In genomic region chr10:127205373-127205772, GRCm38 (mm10) we compare ENCODE assay signal across 15 mouse cellular contexts. TPM values are rescaled to one million over a fixed set of nuclear protein-coding genes. Genes with fewer than 3 reads are reported as not detected.
DNase-seq lines count a peak whose midpoint lies in the region; ATAC-seq and TF ChIP-seq lines count a peak whose summit lies in the region.
"Had no signal": no experiment of that assay in that cellular context is flagged by ENCODE, and none has a peak within 500 bp of the region (broad histone marks: within the 10 kb centered on the region; RNA-seq: fewer than 3 reads in every experiment).

No protein-coding gene starts in this region.

- H3K9ac ChIP-seq in heart, embryonic 12.5 days: no peak overlapping the region
- peak overlapping the region; percentile 52 for H3K9ac ChIP-seq in MEL (ENCODE audit: control insufficient read depth, low read depth, low read length, poor library complexity, severe bottlenecking)
- peak overlapping the region; percentile 71 for H3K9ac ChIP-seq in liver, embryonic 16.5 days (ENCODE audit: low read depth, low read length)
- H3K9ac ChIP-seq: forebrain, embryonic 15.5 days; hindbrain, embryonic 15.5 days had no signal

- H3K79me2 ChIP-seq in MEL (ENCODE audit: control insufficient read depth, insufficient read depth, low read length, poor library complexity): peaks cover 21% of the 10 kb centered on the region

- no peak for TF ChIP-seq RAD21 in MEL (IDR thresholded peaks at IDR 0.05; ENCODE audit: low read depth, low read length)

- DNase-seq in heart, postnatal 4 days: no peak
- peak; percentile 92 for DNase-seq in MEL (ENCODE audit: low read depth, low spot score)
- no peak for DNase-seq in right cerebral cortex, adult 2 months (ENCODE audit: low spot score in 2 of 2)
- no peak for DNase-seq in neural tube, embryonic 10.5 days (ENCODE audit: extremely low spot score, low spot score)
- DNase-seq: adrenal gland, postnatal 14 days; cerebellum, postnatal 25 days; gastrocnemius, adult 2 months had no signal

- H3K27me3 ChIP-seq in heart, embryonic 12.5 days (replicated peaks): no peaks in the 10 kb centered on the region
- H3K27me3 ChIP-seq in MEL (ENCODE audit: control insufficient read depth in 1 of 2, insufficient read depth in 2 of 2, low read length in 2 of 2): no peaks in the 10 kb centered on the region
- no peaks in the 10 kb centered on the region for H3K27me3 ChIP-seq in liver, embryonic 16.5 days (ENCODE audit: control insufficient read depth, insufficient read depth, low read depth, low read length)
- H3K27me3 ChIP-seq: forebrain, embryonic 15.5 days; hindbrain, embryonic 15.5 days had no signal

- H3K9me3 ChIP-seq in heart, embryonic 12.5 days (replicated peaks): no peaks in the 10 kb centered on the region
- no peaks in the 10 kb centered on the region for H3K9me3 ChIP-seq in MEL (replicated peaks; ENCODE audit: insufficient read depth, low read length)
- H3K9me3 ChIP-seq in liver, embryonic 16.5 days (replicated peaks; ENCODE audit: control insufficient read depth, low read length): no peaks in the 10 kb centered on the region
- H3K9me3 ChIP-seq: forebrain, embryonic 15.5 days; hindbrain, embryonic 15.5 days had no signal

- peak overlapping the region; percentile 15; the same call in 1 of the 2 replicates for H3K4me2 ChIP-seq in heart, embryonic 12.5 days
- peak overlapping the region; percentile 67 for H3K4me2 ChIP-seq in liver, embryonic 16.5 days (ENCODE audit: low read depth, low read length)
- H3K4me2 ChIP-seq: forebrain, embryonic 15.5 days; hindbrain, embryonic 15.5 days; midbrain, embryonic 11.5 days had no signal

- peak overlapping the region; percentile 54 for H3K27ac ChIP-seq in heart, embryonic 12.5 days (ENCODE audit: poor library complexity, severe bottlenecking)
- peak overlapping the region; percentile 94 for H3K27ac ChIP-seq in MEL (ENCODE audit: control insufficient read depth, low read depth, low read length)
- H3K27ac ChIP-seq in liver, embryonic 16.5 days (ENCODE audit: low read length): peak overlapping the region; percentile 99
- H3K27ac ChIP-seq: forebrain, embryonic 15.5 days; gastrocnemius, adult 2 months; hindbrain, embryonic 15.5 days had no signal

- H3K4me1 ChIP-seq in heart, embryonic 12.5 days (replicated peaks): peaks cover 12% of the 10 kb centered on the region
- peaks cover 28 to 36% of the 10 kb centered on the region in 2 experiments for H3K4me1 ChIP-seq in MEL (ENCODE audit: control insufficient read depth in 1 of 2, insufficient read depth in 2 of 2, low read length in 2 of 2)
- peaks cover 68% of the 10 kb centered on the region for H3K4me1 ChIP-seq in liver, embryonic 16.5 days (ENCODE audit: control insufficient read depth, low read depth, low read length)

- H3K4me3 ChIP-seq in heart, embryonic 12.5 days: no peak overlapping the region
- peak overlapping the region; percentile 2 to 6; a peak in 2 of 4 replicates for H3K4me3 ChIP-seq in MEL (ENCODE audit: control insufficient read depth in 1 of 2, insufficient read depth in 1 of 2, low read depth in 2 of 2, low read length in 2 of 2)
- peak overlapping the region; percentile 47 for H3K4me3 ChIP-seq in liver, embryonic 16.5 days (ENCODE audit: low read depth, low read length)
- H3K4me3 ChIP-seq: forebrain, embryonic 15.5 days; gastrocnemius, adult 2 months; hindbrain, embryonic 15.5 days; myocyte had no signal

- TF ChIP-seq EP300 in MEL (IDR thresholded peaks at IDR 0.05; ENCODE audit: low read depth in 1 of 2, low read length in 2 of 2): peak; percentile 91 to 97

- no peak; a peak in 1 of 4 replicates for TF ChIP-seq POLR2A in MEL (IDR thresholded peaks at IDR 0.05; ENCODE audit: control insufficient read depth in 1 of 2, insufficient read depth in 1 of 2, low read depth in 1 of 2, low read length in 2 of 2, poor library complexity in 1 of 2)

- peak; percentile 86 for ATAC-seq in heart, embryonic 12.5 days (ENCODE audit: insufficient number of reproducible peaks, low FRiP score)
- ATAC-seq in erythroid progenitor cell, adult 5-6 weeks (replicated peaks; ENCODE audit: low FRiP score, poor library complexity, severe bottlenecking): peak; percentile 89
- ATAC-seq in liver, embryonic 16.5 days (ENCODE audit: low read depth): peak; percentile 90
- ATAC-seq in monocyte, adult 5-6 weeks (replicated peaks; ENCODE audit: insufficient number of reproducible peaks, low FRiP score, low TSS enrichment, poor library complexity, severe bottlenecking): no peak
- ATAC-seq: forebrain, embryonic 15.5 days had no signal

- TF ChIP-seq CTCF in MEL (IDR thresholded peaks at IDR 0.05 in 2 of 3, conservative IDR thresholded peaks at IDR 0.05 in 1 of 3; ENCODE audit: control insufficient read depth in 1 of 3, insufficient read depth in 1 of 3, low read depth in 2 of 3, low read length in 3 of 3, poor library complexity in 1 of 3, severe bottlenecking in 1 of 3): no peak

- 66% methylated on average over 10 of the region's 10 CpGs for WGBS in heart, embryonic 12.5 days
- 21% methylated on average over 10 of the region's 10 CpGs for WGBS in liver, embryonic 16.5 days (ENCODE audit: insufficient replicate concordance)

- H3K36me3 ChIP-seq in heart, embryonic 12.5 days: peaks cover 66% of the 10 kb centered on the region
- H3K36me3 ChIP-seq in MEL (ENCODE audit: control insufficient read depth in 1 of 2, insufficient read depth in 2 of 2, low read length in 2 of 2): peaks cover 15 to 35% of the 10 kb centered on the region in 2 experiments
- H3K36me3 ChIP-seq in liver, embryonic 16.5 days (ENCODE audit: control insufficient read depth, insufficient read depth): peaks cover 35% of the 10 kb centered on the region

TF ChIP-seq in MEL, 35 proteins besides CTCF, POLR2A, EP300 and RAD21 (continues in another document):
- TF ChIP-seq MEF2A (IDR thresholded peaks at IDR 0.05; ENCODE audit: extremely low read depth, insufficient replicate concordance, low read depth, low read length, poor library complexity, severe bottlenecking): no peak; the same call in 1 of the 2 replicates

RNA-seq across cellular contexts. Expression of gene Pip4k2c, which starts 6.0 kb away (rescaled TPM):
- 29.7 and 31.5 TPM in 2 replicates for polyA plus RNA-seq in heart, embryonic 12.5 days (2016; fragmentation: Nextera tagmentation; extraction: Ambion mirVana)
- 10 to 100 TPM; 25.7 to 26.6 TPM for total RNA-seq in heart, postnatal 4 days (2021)
- total RNA-seq in MEL (2012; rRNA removed): 31.1 and 31.9 TPM in 2 replicates
- 10 to 100 TPM in 1 of 2 experiments, not detected in 1; 58.2 TPM for polyA plus RNA-seq in MEL (2012; ENCODE audit: insufficient read depth in 1 of 2, insufficient read length in 2 of 2, low read depth in 1 of 2, low replicate concordance in 2 of 2, missing spikeins in 1 of 2)
- total RNA-seq in erythroid progenitor cell, adult 5-6 weeks (2015; ENCODE audit: low replicate concordance): 31.4 and 61.6 TPM in 2 replicates
- total RNA-seq in erythroid progenitor cell, adult 5-6 weeks (2017; ENCODE audit: low replicate concordance): 37.8 and 46.2 TPM in 2 replicates
- polyA plus RNA-seq in liver, embryonic 16.5 days (2015; fragmentation: Nextera tagmentation; extraction: Ambion mirVana): 39.1 and 40.1 TPM in 2 replicates
- total RNA-seq in monocyte, adult 5-6 weeks (2017): 15.7 to 32.0 TPM (median 21.5 TPM) in 3 replicates

RNA-seq across cellular contexts. Expression of gene Dtx3, which starts 9.8 kb away (rescaled TPM):
- polyA plus RNA-seq in heart, embryonic 12.5 days (2016; fragmentation: Nextera tagmentation; extraction: Ambion mirVana): 74.3 and 75.1 TPM in 2 replicates
- total RNA-seq in heart, postnatal 4 days (2021): 10 to 100 TPM; 50.0 to 53.8 TPM
- 24.1 and 30.5 TPM in 2 replicates for total RNA-seq in MEL (2012; rRNA removed)
- 100 to 1,000 TPM in 1 of 2 experiments, not detected in 1; 107 TPM for polyA plus RNA-seq in MEL (2012; ENCODE audit: insufficient read depth in 1 of 2, insufficient read length in 2 of 2, low read depth in 1 of 2, low replicate concordance in 2 of 2, missing spikeins in 1 of 2)
- 18.9 and 22.0 TPM in 2 replicates for total RNA-seq in erythroid progenitor cell, adult 5-6 weeks (2015; ENCODE audit: low replicate concordance)
- 6.3 and 11.9 TPM in 2 replicates for total RNA-seq in erythroid progenitor cell, adult 5-6 weeks (2017; ENCODE audit: low replicate concordance)
- polyA plus RNA-seq in liver, embryonic 16.5 days (2015; fragmentation: Nextera tagmentation; extraction: Ambion mirVana): 13.4 and 14.8 TPM in 2 replicates
- 3.8 to 17.3 TPM (median 8.8 TPM) in 3 replicates for total RNA-seq in monocyte, adult 5-6 weeks (2017)

RNA-seq across cellular contexts. Expression of gene Arhgef25, which starts 15.5 kb away (rescaled TPM):
- polyA plus RNA-seq in heart, embryonic 12.5 days (2016; fragmentation: Nextera tagmentation; extraction: Ambion mirVana): 21.3 and 23.1 TPM in 2 replicates
- total RNA-seq in heart, postnatal 4 days (2021): 10 to 100 TPM; 19.9 to 21.0 TPM
- total RNA-seq in MEL (2012; rRNA removed): 16.9 and 18.3 TPM in 2 replicates
- polyA plus RNA-seq in MEL (2012; ENCODE audit: insufficient read depth in 1 of 2, insufficient read length in 2 of 2, low read depth in 1 of 2, low replicate concordance in 2 of 2, missing spikeins in 1 of 2): 10 to 100 TPM in 1 of 2 experiments, not detected in 1; 44.6 TPM
- 0.72 TPM in 1 of 2 replicates, not detected in the other for total RNA-seq in erythroid progenitor cell, adult 5-6 weeks (2015; ENCODE audit: low replicate concordance)
- 0.13 and 10.1 TPM in 2 replicates for total RNA-seq in erythroid progenitor cell, adult 5-6 weeks (2017; ENCODE audit: low replicate concordance)
- 4.8 and 5.7 TPM in 2 replicates for polyA plus RNA-seq in liver, embryonic 16.5 days (2015; fragmentation: Nextera tagmentation; extraction: Ambion mirVana)
- total RNA-seq in monocyte, adult 5-6 weeks (2017): 1.9 TPM in 1 of 3 replicates, not detected in the others

RNA-seq across cellular contexts. Expression of gene Slc26a10, which starts 24.9 kb away (rescaled TPM):
- 20.2 and 21.0 TPM in 2 replicates for polyA plus RNA-seq in heart, embryonic 12.5 days (2016; fragmentation: Nextera tagmentation; extraction: Ambion mirVana)
- total RNA-seq in heart, postnatal 4 days (2021): 10 to 100 TPM; 25.7 to 31.8 TPM
- 0.75 and 1.1 TPM in 2 replicates for total RNA-seq in MEL (2012; rRNA removed)
- 1 to 10 TPM in 1 of 2 experiments, not detected in 1; 1.3 TPM for polyA plus RNA-seq in MEL (2012; ENCODE audit: insufficient read depth in 1 of 2, insufficient read length in 2 of 2, low read depth in 1 of 2, low replicate concordance in 2 of 2, missing spikeins in 1 of 2)
- not detected in 2 replicates for total RNA-seq in erythroid progenitor cell, adult 5-6 weeks (2015; ENCODE audit: low replicate concordance)
- total RNA-seq in erythroid progenitor cell, adult 5-6 weeks (2017; ENCODE audit: low replicate concordance): not detected in 2 replicates
- 2.2 and 2.7 TPM in 2 replicates for polyA plus RNA-seq in liver, embryonic 16.5 days (2015; fragmentation: Nextera tagmentation; extraction: Ambion mirVana)
- 3.2 to 4.2 TPM (median 3.5 TPM) in 3 replicates for total RNA-seq in monocyte, adult 5-6 weeks (2017)

RNA-seq across cellular contexts. Expression of gene B4galnt1, which starts 40.3 kb away (rescaled TPM):
- polyA plus RNA-seq in heart, embryonic 12.5 days (2016; fragmentation: Nextera tagmentation; extraction: Ambion mirVana): 1.9 and 2.4 TPM in 2 replicates
- total RNA-seq in heart, postnatal 4 days (2021): 1 to 10 TPM; 2.2 to 2.7 TPM
- total RNA-seq in MEL (2012; rRNA removed): 23.7 and 24.6 TPM in 2 replicates
- polyA plus RNA-seq in MEL (2012; ENCODE audit: insufficient read depth in 1 of 2, insufficient read length in 2 of 2, low read depth in 1 of 2, low replicate concordance in 2 of 2, missing spikeins in 1 of 2): 10 to 100 TPM; 65.8 to 66.0 TPM
- 25.2 and 34.2 TPM in 2 replicates for total RNA-seq in erythroid progenitor cell, adult 5-6 weeks (2015; ENCODE audit: low replicate concordance)
- total RNA-seq in erythroid progenitor cell, adult 5-6 weeks (2017; ENCODE audit: low replicate concordance): 10.7 and 14.0 TPM in 2 replicates
- polyA plus RNA-seq in liver, embryonic 16.5 days (2015; fragmentation: Nextera tagmentation; extraction: Ambion mirVana): 18.7 and 24.3 TPM in 2 replicates
- 166 to 275 TPM (median 211 TPM) in 3 replicates for total RNA-seq in monocyte, adult 5-6 weeks (2017)
